ENCODE assay signal across 19 mouse cellular contexts in genomic region chr19:43926141-43926987, GRCm38 (mm10). TPM values are rescaled to one million over a fixed set of nuclear protein-coding genes. Genes with fewer than 3 reads are reported as not detected.
DNase-seq lines count a peak whose midpoint lies in the region; ATAC-seq and TF ChIP-seq lines count a peak whose summit lies in the region.
"Had no signal": no experiment of that assay in that cellular context is flagged by ENCODE, and none has a peak within 500 bp of the region (broad histone marks: within the 10 kb centered on the region; RNA-seq: fewer than 3 reads in every experiment).

No protein-coding gene starts in this region.

- TF ChIP-seq CTCF in lung, embryonic 14.5 days (IDR thresholded peaks at IDR 0.05; ENCODE audit: low read depth), result no peak

- H3K36me3 ChIP-seq in lung, embryonic 14.5 days (ENCODE audit: insufficient read depth), result no peaks in the 10 kb centered on the region; the same call in 1 of the 2 replicates
- H3K36me3 ChIP-seq in megakaryocyte, embryonic 14.5 days (replicated peaks; ENCODE audit: low read length), result peaks cover 7% of the 10 kb centered on the region
- H3K36me3 ChIP-seq in hindbrain, embryonic 13.5 days, result no peaks in the 10 kb centered on the region
- H3K36me3 ChIP-seq: G1E; neural tube, embryonic 12.5 days had no signal

- no peak overlapping the region for H3K4me3 ChIP-seq in lung, embryonic 14.5 days (ENCODE audit: low read depth, low read length)
- peak overlapping the region; percentile 73 for H3K4me3 ChIP-seq in megakaryocyte, embryonic 14.5 days (replicated peaks)
- H3K4me3 ChIP-seq in hindbrain, embryonic 13.5 days, result no peak overlapping the region
- H3K4me3 ChIP-seq: hindbrain, embryonic 10.5 days; neural tube, embryonic 12.5 days had no signal

- no peak for ATAC-seq in lung, embryonic 14.5 days (ENCODE audit: insufficient read depth)
- ATAC-seq in hindbrain, embryonic 13.5 days (ENCODE audit: low FRiP score), result no peak
- ATAC-seq: activated CD4-positive, CD25-positive, alpha-beta regulatory T cell, adult 4 months; midbrain, embryonic 16.5 days had no signal

- H3K27ac ChIP-seq in lung, embryonic 14.5 days (ENCODE audit: low read depth), result no peak overlapping the region
- no peak overlapping the region for H3K27ac ChIP-seq in hindbrain, embryonic 13.5 days
- H3K27ac ChIP-seq: hindbrain, embryonic 10.5 days; kidney, postnatal 0 days; neural tube, embryonic 12.5 days had no signal

- peak; percentile 49 for DNase-seq in adrenal gland, postnatal 14 days
- no peak for DNase-seq in adrenal gland, postnatal 25 days
- peak; percentile 26 for DNase-seq in lung, embryonic 14.5 days
- no peak for DNase-seq in lung, postnatal 4 days
- DNase-seq in adipocyte (ENCODE audit: low spot score), result peak; percentile 65
- DNase-seq in cerebellum, adult 18-20 months, result no peak
- DNase-seq: gastrocnemius, postnatal 10 days; lung, postnatal 10 days; thymus, adult 2 months had no signal

- no peaks in the 10 kb centered on the region for H3K9me3 ChIP-seq in lung, embryonic 14.5 days (ENCODE audit: low read depth, low read length)
- H3K9me3 ChIP-seq in megakaryocyte, embryonic 14.5 days, result peaks cover 3% of the 10 kb centered on the region; the same call in 1 of the 2 replicates
- H3K9me3 ChIP-seq in hindbrain, embryonic 13.5 days, result no peaks in the 10 kb centered on the region
- H3K9me3 ChIP-seq: G1E had no signal

- H3K4me2 ChIP-seq in lung, embryonic 14.5 days, result no peak overlapping the region
- no peak overlapping the region for H3K4me2 ChIP-seq in hindbrain, embryonic 13.5 days
- H3K4me2 ChIP-seq: heart, embryonic 11.5 days; liver, embryonic 11.5 days; neural tube, embryonic 12.5 days had no signal

- H3K27me3 ChIP-seq in lung, embryonic 14.5 days (ENCODE audit: insufficient read depth, low read length), result no peaks in the 10 kb centered on the region
- H3K27me3 ChIP-seq in megakaryocyte, embryonic 14.5 days (replicated peaks), result no peaks in the 10 kb centered on the region
- no peaks in the 10 kb centered on the region for H3K27me3 ChIP-seq in hindbrain, embryonic 13.5 days
- H3K27me3 ChIP-seq: neural tube, embryonic 12.5 days had no signal

- no peak overlapping the region for H3K9ac ChIP-seq in lung, embryonic 14.5 days
- H3K9ac ChIP-seq in hindbrain, embryonic 13.5 days, result no peak overlapping the region
- H3K9ac ChIP-seq: neural tube, embryonic 12.5 days had no signal

- 0 out of 2 replicates have a peak, but pooled peaks cover 3% of the 10 kb centered on the region for H3K4me1 ChIP-seq in lung, embryonic 14.5 days (ENCODE audit: insufficient read depth)
- peaks cover 61% of the 10 kb centered on the region for H3K4me1 ChIP-seq in megakaryocyte, embryonic 14.5 days
- peaks cover 17% of the 10 kb centered on the region; the same call in 1 of the 2 replicates for H3K4me1 ChIP-seq in hindbrain, embryonic 13.5 days (replicated peaks)

- 68% methylated on average over 10 of the region's 10 CpGs for WGBS in lung, embryonic 14.5 days
- WGBS in hindbrain, embryonic 13.5 days, result 76% methylated on average over 10 of the region's 10 CpGs

RNA-seq across cellular contexts. Expression of gene Dnmbp, which starts 13.6 kb away (rescaled TPM):
- total RNA-seq in adrenal gland, postnatal 14 days (2021), result 14.0 and 15.8 TPM in 2 replicates
- 15.9 and 17.1 TPM in 2 replicates for total RNA-seq in adrenal gland, postnatal 25 days (2021)
- polyA plus RNA-seq in lung, embryonic 14.5 days (2014; fragmentation: Nextera tagmentation; extraction: Ambion mirVana), result 22.4 and 24.2 TPM in 2 replicates
- 0.70 and 2.0 TPM in 2 replicates for polyA plus RNA-seq in megakaryocyte, embryonic 14.5 days (2012; ENCODE audit: insufficient read depth, low replicate concordance)
- polyA plus RNA-seq in hindbrain, embryonic 13.5 days (2015; fragmentation: Nextera tagmentation; extraction: Ambion mirVana), result 9.2 and 10.8 TPM in 2 replicates

RNA-seq across cellular contexts. Expression of gene Cpn1, which starts 60.0 kb away (rescaled TPM):
- 0.86 and 23.9 TPM in 2 replicates for total RNA-seq in adrenal gland, postnatal 14 days (2021)
- total RNA-seq in adrenal gland, postnatal 25 days (2021), result 0.67 TPM in 1 of 2 replicates, not detected in the other
- 5.4 and 7.5 TPM in 2 replicates for polyA plus RNA-seq in lung, embryonic 14.5 days (2014; fragmentation: Nextera tagmentation; extraction: Ambion mirVana)
- polyA plus RNA-seq in megakaryocyte, embryonic 14.5 days (2012; ENCODE audit: insufficient read depth, low replicate concordance), result not detected in 2 replicates
- polyA plus RNA-seq in hindbrain, embryonic 13.5 days (2015; fragmentation: Nextera tagmentation; extraction: Ambion mirVana), result 0.32 and 0.48 TPM in 2 replicates
- total RNA-seq: G1E; gastrocnemius, postnatal 10 days had no signal
- polyA plus RNA-seq: G1E had no signal

Comparison
In these comparisons a context has a peak if more than half of its experiments do, and no peak if none do; other contexts are left out.
1. DNase-seq: peak in adrenal gland, postnatal 14 days (single experiment), lung, embryonic 14.5 days (single experiment) and adipocyte (single experiment); none in adrenal gland, postnatal 25 days (single experiment), lung, postnatal 4 days (0 of 2) and cerebellum, adult 18-20 months (0 of 2).